Mouse (Mus musculus) cerebellum, postnatal 25 days (tissue): ENCODE measurements around the gene Nps.
"Not testable (repeated sequence)": the region's sequence is repeated elsewhere in the genome, so short reads cannot be mapped to it uniquely, and the experiment has no call there.

ENCODE experiments used
- DNase-seq, 2 experiments: peaks; one replicate each; pipeline ENCODE4 v3.0.0; 2021; ENCODE audit warnings: mixed read lengths in 2 of 2

Gene Nps

GRCm38 (mm10) chr7:135258053-135258753 lies at the start of gene Nps:
Gene Nps, plus strand, starts transcription at chr7:135258703.
- not testable (repeated sequence) for DNase-seq

DNA sequence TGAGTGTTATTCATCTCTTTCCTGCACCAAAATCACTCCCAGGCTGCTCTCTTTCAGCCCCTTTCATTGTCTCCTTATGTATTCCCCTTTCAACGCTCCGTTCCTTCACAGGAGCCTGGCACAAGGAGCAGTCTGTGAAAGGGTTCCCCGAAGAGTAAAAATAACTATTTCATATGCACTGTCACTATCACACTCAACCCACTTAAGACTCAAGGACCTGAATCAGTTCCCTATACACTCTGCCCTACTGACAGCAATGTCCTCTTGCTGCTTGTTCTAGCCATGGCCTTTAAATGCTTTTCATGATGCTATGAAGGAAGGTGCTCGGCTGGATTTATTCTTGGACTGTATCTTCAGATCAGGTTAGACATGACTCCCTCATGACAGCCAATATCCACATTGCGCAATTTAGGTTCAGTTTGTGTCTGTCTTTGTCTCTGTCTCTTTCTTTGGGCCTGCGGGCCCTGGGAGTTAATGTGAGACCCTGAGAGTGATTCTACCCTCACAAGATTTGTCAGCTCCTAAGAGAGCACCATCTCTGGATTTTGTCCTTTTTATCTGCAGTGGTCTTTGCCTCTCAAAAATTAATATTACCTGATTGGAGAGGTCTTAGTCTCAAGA lies 49.4 kb upstream of the Nps start:
- DNase-seq: no peak

DNA sequence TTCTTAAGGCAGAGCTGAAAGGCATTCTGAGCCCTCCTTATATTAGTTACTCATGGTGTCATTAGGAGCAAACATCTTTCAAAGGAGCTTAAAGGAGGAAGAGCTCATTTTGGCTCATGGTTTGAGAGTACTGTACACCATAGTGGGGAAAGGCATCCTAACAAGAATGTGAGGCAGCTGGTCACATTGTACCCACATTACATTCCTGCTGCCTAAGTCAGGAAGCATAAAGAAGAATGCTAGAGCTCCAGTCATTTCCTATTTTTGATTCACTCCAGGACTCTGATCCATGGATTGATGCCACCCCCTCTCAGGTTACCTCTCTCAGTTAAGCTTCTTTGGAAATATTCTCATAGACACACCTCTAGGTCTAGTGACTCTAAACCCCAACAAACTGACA lies 48.2 kb upstream of the Nps start:
- DNase-seq: no peak

DNA sequence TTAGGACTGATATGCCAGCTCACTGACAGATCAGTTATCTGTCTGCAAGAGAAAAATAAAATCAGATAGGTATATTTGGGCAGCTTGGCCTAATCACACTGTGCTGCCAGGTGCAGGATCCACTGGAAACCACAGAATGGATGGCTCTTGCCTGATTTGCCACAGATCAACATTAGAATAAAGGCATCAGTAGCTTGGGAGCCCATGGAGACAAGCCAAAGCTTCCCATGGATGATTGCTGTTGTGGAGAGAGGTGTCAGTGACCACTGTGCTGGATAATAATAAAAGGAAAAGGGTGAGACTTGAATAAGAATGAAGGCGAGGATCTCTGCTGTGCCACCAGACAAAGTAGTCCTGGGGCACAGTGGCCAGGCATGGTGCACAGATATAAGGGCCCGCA lies 47.7 kb upstream of the Nps start:
- DNase-seq: no peak

- no peak for DNase-seq
Measured at GRCm38 (mm10) chr7:135212505-135212904, 46.0 kb upstream of the Nps start.

GRCm38 (mm10) chr7:135221475-135221874 lies 37.0 kb upstream of the Nps start:
- DNase-seq: no peak

DNA sequence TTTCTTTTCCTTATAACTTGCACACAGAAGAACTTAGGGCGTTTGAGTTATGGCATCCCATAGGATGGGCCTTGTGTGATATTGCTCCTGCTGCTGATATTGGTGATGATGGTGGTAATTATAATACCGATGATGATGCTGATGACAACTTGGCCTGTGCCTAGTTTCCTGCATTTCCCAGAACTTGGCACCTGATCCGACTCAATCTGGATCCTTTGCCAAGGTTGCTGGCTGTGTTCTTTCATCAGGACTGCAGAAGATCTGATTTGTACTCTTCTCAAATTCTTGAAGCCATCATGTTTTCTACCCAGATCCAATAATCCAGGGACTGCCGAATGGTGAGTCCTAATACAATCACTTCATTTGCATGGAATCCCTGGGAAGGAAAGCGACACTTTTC lies 32.5 kb upstream of the Nps start:
- DNase-seq: peak in 1 of 2 experiments; percentile 8

GRCm38 (mm10) chr7:135237152-135237551 lies 21.4 kb upstream of the Nps start:
- DNase-seq: no peak

GRCm38 (mm10) chr7:135239441-135239840 lies 19.1 kb upstream of the Nps start:
- no peak for DNase-seq

- DNase-seq: no peak
Measured at GRCm38 (mm10) chr7:135240006-135240405, 18.5 kb upstream of the Nps start.

- DNase-seq: no peak
Measured at GRCm38 (mm10) chr7:135240636-135241035, 17.9 kb upstream of the Nps start.

DNA sequence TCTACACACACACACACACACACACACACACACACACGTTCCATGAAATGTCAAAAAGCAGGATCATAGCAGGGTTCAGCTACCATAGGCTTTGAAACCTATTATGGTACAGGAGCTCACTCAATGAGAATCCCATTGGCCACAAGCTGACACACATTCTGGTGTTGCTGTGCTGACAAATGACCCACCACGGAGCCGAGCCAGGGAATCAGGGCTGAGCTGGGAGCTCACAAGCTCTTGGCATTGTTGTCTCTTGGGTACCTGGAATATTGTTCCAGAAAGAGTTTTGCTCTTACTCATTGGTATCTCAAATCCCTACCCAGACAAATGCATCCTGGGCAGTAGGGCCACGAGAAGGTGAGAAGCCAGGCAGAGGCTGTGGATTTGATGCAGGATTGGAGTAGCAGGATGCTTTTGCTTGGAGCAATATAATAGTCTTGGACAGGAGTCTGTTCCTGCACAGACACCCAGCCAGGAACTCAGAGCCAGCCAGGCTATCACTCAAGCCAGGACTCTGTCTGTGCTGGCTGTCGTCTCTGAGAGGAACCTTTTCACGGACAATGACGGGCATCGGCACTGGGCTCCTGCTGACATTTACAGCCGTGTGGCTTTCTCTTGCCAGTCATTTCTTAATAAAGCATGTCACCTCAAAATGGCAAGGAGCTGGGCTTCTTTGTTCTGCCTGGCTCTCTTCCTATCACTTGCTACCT lies 14.2 kb upstream of the Nps start:
- peak; percentile 56 to 69 for DNase-seq

DNA sequence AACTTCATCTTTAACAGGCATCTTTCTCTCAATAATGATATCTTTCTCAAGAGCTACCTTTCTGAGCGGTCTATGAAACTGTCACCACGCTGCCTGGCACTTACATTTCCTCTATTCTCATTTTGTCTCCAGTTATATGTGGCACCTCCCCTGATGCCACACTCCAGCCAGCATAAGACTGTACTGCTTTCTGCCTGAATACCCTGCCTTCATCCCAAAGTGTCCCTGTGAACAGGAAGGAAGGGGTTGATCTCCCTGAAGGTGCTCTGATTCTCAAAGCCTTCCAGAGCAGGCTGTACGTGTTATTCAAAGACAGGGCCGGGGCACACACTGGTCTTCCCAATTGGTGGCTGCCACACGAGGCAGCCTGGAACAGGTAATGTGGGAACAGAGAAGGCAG lies 12.1 kb upstream of the Nps start:
- DNase-seq: no peak

DNA sequence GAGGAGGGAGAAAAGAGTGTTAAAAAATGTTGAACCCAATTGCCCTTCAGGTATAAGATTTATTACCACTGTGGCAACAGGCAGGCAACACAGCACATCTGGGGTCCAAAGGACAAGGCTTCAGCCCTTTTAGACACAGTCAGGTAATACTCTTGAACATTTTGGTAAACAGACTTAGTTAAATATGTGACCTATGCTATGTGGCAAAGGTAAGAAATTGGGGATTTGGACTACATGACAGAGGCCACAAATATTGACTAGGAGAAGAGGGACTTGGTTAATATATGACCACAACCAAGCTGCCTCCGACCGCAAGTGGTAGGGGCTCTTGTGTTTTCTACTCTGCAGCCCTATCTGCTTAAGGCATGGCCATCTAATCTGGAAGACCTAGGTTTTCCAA lies 5.3 kb upstream of the Nps start:
- DNase-seq: no peak

DNA sequence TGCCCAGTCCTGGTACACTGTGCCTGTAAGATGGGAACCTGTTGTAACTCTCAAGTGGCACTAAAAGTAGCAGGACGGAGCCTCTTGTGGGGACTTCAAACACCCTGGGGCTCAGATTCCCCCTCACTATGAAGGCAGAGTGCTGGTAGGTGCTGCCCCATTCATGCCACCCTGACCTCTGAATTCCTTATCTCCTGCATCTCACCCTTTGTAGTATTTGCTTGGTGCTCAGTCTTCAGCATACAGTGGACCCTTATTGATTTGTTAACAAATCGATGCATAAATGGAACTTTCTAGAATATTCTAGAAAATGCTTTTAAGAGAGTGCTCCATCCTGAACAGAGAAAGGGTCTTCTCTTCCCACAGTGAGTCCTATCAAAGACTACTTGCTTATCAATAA lies 4.1 kb upstream of the Nps start:
- DNase-seq: no peak

GRCm38 (mm10) chr7:135271011-135271410 lies 12.5 kb downstream of the Nps start:
- no peak for DNase-seq

- DNase-seq: no peak
Measured at GRCm38 (mm10) chr7:135283212-135283611, 24.7 kb downstream of the Nps start.

- DNase-seq: no peak
Measured at GRCm38 (mm10) chr7:135289976-135290375, 31.5 kb downstream of the Nps start.

DNA sequence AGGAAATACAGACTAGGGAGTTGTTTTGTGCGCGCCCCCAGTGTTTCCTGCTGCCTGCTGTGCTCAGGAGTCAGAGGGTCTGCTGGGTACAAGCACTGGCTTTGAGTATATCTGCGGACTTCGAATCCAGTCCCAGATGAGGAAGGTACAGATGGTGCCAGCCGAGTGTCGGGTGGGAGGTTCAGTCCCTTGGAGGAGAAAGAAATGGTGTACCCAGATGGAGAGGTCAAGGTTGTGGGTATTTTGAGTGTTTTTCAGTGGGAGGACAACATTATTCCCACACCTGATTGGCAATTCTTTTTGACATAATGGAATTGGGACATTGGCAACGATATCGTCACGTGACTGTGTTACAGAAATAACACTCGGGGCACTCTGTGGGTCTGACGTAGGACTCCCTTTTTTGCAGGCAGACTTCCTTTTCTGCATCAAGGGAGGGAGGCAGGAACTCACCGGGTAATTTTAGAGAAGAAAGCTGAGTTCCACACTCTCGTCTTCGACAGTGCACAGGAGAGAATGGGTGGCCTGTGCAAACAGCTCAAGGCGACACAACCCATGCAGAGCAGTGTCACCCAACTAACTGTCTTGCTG lies 33.2 kb downstream of the Nps start:
- DNase-seq: no peak

DNA sequence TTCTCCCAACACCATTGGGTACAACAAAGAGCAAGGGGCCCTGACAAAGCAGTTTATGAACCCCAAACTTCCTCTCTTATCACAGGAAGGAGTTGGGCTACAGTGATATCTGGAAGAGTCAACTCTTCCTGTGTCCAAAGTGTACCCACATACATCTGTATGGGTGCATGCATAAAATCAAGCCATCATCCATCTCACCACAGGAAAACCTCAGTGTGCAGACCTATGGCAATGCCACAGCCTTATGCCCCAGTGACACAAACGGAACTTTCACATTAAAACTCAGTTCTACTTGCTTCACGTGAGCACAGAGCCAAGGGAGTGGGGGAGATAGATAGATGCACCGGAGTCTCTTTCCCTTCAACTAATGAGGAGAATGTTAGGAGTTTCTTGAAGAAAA lies 36.0 kb downstream of the Nps start:
- DNase-seq: no peak

GRCm38 (mm10) chr7:135304496-135304895 lies 46.0 kb downstream of the Nps start:
- DNase-seq: no peak
